Mouse (Mus musculus) right cerebral cortex, postnatal 10 days (tissue): ENCODE measurements around the gene Kcnk6.
"Not testable (repeated sequence)": the region's sequence is repeated elsewhere in the genome, so short reads cannot be mapped to it uniquely, and the experiment has no call there.

Experiments
- DNase-seq, 2 experiments: peaks; one replicate each; pipeline ENCODE4 v3.0.0; 2021; ENCODE audit warnings: low spot score in 2 of 2

Gene Kcnk6

GRCm38 (mm10) chr7:29202577-29202976 is 29.7 kb downstream of the Kcnk6 start:
- no peak for DNase-seq

- DNase-seq = not testable (repeated sequence)
Observed at GRCm38 (mm10) chr7:29194230-29194629, 38.1 kb downstream of the Kcnk6 start.

GRCm38 (mm10) chr7:29181323-29181722 is 51.0 kb downstream of the Kcnk6 start:
- DNase-seq = peak in 1 of 2 experiments; percentile 22

GRCm38 (mm10) chr7:29180854-29181236 is 51.5 kb downstream of the Kcnk6 start:
- no peak for DNase-seq

GRCm38 (mm10) chr7:29180077-29180853 is 52.0 kb downstream of the Kcnk6 start, which contains the start of gene Psmd8:
Gene Psmd8 (minus strand): TSS chr7:29180701.
- DNase-seq = peak; percentile 97 to 98

GRCm38 (mm10) chr7:29179323-29179722 is 53.0 kb downstream of the Kcnk6 start:
- DNase-seq = peak in 1 of 2 experiments; percentile 24

GRCm38 (mm10) chr7:29178106-29178505 is 54.2 kb downstream of the Kcnk6 start:
- DNase-seq = peak in 1 of 2 experiments; percentile 23

- DNase-seq = peak in 1 of 2 experiments; percentile 39
Observed at GRCm38 (mm10) chr7:29172390-29173016, 59.8 kb downstream of the Kcnk6 start.
